Mouse (Mus musculus) WW6 (cell line): ENCODE measurements around the gene Nkd1.

ENCODE experiments used
- DNase-seq: peaks from one replicate; pipeline ENCODE4 v3.0.0-alpha.2; 2013; ENCODE audit warnings: low read depth, low spot score

Gene Nkd1

DNA sequence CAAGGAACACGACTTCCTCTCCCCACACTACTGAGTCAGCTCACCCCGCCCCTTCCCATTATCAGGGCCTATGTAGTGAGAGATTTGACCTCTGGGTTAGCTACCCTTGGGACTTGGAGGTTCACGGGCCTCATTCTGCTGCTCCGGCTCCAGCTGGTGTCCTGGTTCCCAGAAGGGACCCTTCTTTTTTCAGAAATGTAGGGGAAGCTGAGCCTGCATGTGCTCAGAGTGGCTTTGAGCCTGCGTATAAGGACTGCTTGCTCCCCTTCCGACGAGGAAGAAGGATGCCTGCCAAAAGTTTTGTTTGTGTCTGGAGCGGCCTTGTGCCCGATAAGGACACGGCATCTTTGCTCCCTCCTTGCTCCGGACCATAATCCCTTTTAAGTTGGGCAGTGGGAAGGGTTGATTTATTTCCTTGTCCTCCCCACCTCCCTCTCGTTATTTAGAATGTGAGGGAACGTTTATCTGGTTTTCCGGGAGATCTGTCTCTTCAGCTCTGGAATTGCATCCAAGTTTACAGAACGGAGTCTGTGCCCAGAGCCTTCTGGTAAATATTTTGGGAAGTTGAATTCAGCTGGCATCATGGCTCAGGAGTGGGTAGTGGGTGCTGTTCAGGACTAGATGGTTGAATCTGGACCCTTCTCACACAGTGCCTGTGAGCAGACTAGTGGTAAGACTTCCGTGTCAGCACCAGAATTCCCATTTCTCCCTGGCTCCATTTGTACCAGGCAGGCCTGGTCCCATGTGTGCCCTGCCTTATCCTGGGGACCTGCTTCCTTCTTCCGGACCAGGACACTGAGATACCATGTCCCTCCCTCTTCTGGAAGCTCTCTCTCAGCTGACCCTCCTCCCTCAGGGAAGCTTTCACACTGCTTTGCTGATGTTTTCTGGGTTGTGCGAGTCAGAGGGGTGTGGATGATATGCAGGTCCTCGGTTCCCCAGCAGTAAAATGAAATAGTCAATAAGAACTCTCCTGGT lies 17.1 kb downstream of the Nkd1 start:
- DNase-seq, result no peak

DNA sequence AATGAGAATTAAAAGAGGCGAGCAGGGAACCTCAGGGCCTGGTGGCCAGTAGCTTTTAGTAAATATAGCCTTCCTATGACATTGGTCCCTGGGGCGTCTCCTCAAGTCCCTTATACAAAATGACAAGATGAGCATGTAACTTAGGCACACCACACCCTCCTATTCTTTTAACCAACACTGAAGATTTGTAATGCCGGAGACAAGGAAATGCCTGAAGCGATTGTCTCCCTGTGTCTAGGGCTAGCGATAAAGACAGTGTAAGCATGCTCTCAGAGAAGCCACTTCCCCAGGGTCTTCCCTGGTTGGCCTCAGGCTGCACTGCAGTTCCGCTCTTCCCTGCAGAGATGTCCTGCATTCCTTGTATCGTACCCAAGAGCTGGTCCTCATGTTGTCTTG lies 17.8 kb downstream of the Nkd1 start:
- no peak for DNase-seq

DNA sequence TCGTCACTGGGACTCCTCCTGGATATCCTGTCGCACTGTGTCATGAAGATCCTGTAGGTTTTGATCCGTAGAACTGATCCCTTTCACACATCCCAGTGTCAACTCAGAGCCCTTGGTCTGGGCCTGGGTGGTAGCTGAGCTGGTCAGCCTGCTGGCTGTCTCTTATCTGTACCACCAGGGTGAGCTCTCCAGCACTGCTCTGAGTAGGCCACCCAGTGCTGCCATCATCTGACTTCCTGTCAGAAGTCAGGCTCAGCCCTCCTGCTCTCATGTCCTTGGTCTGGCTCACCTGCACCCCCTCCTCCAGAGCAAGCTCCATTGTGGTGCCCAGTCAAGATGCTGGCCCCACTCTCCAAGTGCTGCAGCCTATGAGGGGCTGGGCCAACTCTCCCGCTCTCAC lies 18.8 kb downstream of the Nkd1 start:
- no peak for DNase-seq

DNA sequence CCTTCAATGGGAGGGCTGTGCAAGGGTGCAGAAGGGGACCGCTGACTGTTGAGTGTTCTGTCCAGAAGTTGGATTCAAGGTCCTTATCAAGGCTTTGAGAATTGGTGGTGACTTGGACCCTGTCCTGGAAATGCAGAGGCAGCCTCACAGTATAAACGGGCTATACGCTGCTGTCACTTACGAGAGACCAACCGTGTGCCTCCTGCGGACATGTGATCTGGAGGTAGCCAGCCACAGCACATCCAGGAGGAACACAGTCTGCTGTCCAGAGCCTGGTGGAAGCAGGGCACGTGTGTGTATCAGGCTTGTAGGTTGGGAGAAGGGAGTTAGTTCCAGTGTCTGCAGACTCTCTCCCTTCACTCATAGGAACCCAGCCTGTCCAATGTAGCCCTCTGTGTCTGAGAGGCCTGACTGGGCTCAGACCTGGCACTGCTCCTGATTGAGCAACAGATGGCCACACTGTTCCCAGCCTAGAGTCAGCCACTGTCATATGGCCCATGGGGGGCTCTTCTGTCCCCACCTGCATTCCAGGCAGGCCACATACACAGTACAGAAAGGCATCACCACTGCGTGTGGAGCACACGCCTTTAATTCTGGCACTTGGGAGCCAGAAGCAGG lies 21.6 kb downstream of the Nkd1 start:
- no peak for DNase-seq

DNA sequence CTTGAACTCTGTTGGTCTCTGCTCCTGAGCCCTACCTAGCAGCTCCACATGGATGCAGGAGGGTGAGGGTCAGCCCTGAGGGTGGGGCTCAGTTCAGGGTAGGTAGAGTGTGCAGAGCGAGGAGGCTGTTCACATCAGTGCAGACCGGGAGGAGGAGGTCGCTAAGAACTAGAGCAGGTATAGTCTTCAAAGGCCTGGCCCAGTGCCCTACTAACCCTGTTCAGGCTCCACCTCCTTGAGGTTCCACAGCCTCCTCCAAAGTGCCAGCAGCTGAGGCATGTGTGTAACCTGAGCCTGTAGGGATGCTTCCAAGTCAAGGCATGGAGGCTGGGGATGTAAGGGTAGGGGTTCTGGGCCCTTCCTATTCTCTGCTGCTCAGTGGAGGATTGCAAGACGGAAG lies 23.5 kb downstream of the Nkd1 start:
- DNase-seq, result no peak

DNA sequence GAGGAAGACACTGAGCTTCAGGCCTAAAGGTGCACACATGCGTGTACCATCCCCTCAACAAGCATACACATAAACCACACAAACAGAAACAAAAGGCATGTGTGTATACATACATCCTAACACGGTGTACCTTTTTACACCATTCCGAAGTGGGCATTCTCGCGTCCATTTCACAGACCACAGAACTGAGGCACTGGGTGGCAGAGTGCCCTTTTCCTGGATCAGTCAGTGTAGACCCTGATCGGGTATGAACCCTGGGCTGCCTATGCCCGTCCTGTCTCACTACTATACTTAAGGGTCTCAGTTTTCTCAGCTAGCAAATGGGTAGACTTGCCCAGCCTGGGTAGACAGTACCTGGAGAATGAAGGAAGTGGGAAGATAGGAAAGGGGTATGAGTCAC lies 24.3 kb downstream of the Nkd1 start:
- no peak for DNase-seq

DNA sequence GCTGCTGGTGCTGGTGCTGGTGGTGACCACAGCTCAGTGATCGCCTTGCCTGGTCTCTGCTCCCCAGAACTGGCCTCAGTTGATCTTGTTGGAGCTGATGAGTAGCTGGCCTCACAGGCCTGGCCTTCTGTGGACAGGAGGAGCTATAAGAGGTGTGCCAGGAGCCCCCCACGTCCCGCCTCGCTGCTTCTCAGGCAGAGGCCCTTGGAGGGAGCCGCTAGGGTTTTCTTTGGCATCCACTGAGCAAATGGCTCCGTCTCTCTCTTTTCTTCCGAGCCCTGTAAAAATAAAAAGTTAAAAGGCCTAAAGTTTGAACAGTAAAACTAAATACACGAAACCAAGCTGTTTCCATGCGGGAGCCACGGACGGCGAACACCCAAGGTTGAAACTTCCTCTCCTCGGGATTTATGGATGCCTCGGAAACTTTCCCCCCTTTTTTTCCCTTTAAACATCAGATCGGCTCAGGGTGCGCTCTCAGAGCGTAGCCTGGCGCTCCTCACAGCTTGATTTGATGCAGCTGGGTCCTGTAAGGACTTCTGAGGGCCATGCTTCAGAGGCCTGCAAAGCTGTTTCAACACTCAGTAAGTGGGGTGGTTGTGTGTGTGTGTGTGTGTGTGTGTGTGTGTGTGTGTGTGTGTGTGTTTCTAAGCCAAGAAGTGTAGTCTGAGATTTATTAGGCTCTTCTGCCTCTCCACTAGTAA lies 25.0 kb downstream of the Nkd1 start:
- no peak for DNase-seq

DNA sequence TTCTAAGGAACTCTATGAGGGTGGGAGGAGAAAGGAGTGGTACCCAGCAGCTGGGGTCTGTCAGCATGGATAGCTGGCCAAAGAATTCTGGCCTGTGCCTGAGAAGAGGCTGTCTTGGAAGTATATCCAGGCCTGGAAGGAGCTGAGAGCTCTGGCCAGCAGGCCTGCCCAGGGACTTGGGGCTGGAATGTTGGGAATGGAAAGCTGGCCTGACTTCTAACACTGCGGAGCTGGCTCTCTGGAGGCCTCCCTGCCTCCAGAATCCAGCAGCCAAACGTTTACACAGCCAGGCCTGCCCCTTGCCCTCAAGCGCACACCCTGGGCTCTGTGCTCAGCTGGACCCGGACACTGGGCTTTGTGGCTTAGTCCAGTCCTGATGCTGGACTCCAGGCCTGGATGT lies 34.5 kb downstream of the Nkd1 start:
- no peak for DNase-seq

DNA sequence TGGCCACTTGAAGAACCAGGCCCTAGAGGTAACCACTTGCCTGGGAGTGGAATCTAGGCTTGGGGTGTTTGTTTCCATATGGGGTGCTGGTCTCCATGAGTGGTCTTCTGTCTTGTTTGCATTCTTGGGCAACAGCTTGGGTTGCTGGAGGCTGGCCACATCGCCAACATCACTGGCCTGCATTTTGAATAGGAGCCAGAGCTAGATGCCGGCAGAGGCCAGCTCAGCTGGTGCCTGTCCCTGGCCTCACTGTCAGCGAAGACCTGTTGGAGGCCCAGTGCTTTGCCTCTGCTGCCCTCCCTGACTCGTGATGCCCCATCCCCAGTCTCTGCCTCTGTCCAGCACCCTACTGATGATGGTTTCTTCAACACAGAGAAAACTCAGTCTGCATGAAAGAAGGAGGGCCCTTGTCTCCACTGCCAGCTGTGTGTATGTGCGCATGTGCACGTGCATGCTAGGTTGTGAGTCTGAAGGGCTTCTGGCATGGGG lies 38.9 kb downstream of the Nkd1 start:
- DNase-seq, result no peak

DNA sequence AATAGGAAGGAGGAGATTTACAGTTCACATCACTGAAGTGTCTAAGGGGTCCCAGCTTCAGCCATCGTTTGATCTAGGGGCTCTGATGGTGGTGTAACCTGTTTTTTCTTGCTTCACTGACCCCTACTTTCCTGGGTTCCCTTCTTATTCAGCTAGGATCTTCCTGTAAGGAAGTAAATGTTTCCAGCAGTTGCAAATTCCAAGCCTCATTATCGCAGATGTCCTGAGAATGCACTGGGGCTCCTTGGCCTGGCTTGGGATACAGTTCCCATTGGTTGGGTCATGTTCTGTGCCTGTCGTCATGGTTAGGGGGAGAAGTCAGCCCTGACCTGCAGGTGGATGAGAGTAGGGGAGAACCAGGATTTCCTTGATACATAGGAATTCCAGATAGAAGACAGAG lies 40.2 kb downstream of the Nkd1 start:
- DNase-seq, result no peak

DNA sequence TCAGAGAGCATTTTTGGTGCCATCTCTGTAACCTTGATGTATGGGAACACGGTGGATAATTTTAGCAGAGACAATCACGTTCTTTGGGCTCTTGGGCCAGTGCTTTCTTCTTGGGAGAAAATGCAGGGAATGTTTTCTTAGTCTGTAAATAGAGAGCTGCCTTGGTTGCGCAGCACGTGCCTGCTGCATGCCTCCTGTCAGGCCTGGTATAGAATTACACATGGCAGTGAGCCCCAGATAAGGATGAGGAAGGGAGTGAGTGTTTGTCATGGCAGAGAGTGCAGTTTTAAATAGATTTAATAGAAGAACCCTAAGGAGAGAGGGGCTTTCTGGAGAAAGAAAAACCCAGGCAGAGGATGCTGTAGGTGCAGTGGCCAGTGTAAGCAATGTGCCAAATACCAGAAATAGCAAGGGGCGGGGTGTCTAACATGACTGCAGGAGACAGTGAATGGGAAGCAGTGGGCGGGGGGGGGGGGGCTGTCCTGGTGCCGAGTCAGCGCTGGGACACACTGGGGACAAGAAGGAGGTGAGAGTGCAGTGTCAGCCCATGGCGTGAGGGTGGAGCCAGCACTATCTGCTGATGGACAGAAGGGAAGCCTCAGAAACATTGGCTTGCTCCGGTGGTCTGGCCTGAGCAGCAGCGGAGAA lies 43.2 kb downstream of the Nkd1 start:
- no peak for DNase-seq

DNA sequence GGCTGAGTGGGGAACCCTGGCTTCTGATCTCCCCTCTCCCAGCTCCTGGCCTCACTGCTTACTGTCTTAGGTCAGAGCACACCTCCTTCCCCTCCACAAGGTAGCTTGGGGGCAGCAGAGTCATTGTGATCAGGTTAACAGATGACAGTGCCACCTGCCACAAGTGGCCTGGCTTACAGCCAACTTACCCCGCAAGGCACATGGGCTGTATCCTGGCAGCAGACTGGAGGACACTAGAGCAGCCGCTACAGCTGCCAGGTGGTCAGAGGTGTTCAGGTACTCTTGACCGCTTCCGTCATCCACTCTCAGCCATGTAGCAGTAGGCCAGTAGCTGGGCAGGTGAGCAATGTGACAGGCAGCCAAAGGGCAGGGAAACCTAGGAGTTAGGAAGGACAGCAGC lies 45.0 kb downstream of the Nkd1 start:
- DNase-seq, result no peak

DNA sequence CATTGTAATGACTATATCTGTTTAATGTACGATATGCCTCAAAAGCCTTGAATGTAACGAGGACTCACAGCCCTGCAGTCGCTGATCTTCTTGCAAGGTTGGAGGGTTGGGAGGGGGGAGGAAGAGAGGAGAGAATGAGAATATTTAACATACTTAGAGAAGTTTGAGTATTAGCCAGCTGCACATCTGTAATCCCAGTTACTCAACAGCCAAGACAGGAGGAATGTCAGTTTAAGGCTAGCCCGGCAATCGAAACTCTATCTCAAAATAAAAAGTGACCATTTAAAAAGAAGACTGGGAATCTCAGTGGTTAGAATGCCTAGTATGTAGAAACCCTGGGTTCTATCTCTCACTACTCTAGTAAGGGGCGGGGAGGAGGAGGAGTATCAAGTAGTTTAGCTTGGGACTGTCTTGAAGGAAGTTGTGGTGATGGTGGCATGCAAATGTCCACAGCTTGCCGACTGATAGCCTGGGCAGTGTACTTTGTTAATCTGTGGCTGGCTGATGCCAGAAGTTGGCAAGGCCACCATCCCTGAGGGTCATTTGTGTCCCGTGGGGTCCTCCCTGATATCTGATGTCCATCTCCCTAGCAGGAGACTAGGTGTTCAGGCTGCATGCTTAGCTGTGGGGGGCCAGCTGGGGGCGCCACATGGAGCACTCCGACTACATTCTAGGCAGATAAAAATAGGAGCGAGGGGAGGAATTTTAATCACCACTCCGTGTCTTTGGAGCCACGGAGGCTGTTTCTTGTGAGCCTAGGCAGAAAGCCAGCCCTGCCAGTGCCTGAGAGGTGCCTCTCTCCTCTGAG lies 46.4 kb downstream of the Nkd1 start:
- DNase-seq, result no peak

DNA sequence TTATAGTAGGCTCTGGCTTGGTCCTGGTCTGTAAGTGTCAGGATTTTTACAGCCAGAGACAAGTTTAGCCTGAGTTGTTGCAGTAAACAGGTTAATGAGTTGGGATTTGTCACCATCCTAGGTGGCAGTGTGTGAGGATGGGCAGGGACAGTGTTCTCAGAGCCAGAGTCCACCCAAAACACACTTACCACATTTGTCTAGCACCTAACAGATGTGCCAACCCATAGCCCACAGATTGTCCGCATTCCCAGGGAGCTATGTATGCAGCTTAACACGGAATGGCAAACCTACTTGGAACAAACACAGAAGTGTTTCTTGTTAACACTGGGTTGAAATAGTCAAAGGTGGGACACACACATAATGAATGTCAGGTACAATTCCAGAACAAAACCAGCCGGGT lies 47.1 kb downstream of the Nkd1 start:
- no peak for DNase-seq

DNA sequence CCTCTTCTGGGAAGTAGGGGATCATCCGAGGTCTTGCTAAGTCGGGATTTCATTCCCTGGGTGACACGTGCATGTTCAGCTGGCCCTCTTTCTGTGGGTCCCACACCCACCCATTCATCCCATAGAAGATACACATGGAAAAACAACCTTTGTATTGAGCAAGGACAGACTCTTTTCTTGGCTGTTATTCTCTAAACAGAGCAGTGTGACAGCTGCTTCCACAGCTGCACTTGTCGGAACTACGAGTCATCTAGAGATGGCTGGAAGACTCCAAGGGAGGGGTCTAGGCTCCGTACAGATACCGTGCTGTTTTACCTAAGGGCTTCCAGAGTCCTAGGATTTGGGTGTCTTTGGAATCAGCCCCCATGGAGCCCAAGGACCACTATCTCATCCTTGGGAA lies 48.2 kb downstream of the Nkd1 start:
- no peak for DNase-seq

DNA sequence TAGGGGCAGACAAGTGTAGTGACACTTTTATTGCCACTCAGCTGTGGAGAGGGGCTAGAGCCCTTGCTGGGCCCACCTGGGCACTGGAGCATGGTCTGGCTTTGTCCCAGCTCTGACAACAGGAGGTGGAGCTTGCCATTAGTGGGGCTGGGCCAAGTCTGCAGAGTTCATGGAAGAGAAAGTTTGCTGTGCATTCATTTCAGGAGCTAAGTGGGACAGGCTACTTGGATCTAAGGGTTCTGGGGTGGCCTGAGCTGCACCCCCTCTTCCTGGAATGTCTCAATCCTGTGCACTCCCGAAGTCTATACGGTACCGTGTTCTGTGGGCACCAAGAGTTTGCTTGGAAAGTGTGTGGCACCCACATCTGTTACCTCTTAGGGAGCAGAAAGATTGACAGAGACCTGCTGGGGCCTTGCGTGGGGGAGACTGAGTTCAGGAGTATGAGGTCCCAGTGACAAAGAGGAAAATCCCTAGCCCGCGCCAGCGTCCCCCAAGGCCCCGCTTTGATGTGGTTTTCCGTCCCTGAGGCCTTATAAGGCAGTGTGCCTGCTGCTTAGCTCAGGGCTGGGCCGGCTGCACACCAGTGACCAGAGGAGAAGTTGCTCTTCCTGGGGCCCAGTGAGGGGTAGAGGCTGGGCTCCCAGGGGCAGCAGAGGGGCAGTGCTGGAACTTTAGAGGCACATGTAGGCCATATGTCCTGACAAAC lies 49.3 kb downstream of the Nkd1 start:
- DNase-seq, result no peak

DNA sequence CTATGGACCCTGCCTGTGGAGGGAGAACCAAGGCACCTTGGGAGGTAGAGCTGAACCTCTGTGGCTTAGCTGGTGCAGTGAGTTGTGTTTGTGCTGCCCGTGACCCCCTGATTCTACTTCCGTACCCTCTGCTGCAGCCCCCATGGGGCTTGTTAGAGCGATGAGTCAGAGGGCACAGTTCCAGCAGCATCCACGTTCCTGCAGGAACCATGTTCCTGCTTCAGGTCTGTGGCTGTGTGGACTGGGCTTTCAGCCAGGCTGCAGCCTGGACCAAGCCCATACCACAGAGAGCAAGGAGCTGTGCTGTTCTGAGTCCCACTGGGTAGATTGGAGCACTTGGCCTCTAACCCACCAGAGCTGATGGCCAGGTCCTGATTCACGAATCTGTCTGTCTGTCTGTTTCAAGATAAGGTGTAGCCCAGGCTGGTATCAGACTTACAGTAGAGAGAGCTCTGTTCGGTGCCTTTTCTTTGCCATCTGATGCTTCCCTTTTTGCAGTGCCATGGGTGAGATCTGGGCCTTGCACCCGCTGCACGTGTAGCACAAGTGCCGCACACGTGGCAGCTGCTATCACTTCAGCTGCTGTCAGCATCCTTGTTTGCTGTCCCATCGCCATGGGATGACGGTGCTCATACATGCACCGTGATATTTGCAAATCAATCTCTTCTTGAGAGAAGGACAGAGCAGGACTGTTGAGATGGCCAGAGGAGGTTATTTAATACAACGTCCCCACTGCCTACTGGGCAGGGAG lies 50.5 kb downstream of the Nkd1 start:
- no peak for DNase-seq

DNA sequence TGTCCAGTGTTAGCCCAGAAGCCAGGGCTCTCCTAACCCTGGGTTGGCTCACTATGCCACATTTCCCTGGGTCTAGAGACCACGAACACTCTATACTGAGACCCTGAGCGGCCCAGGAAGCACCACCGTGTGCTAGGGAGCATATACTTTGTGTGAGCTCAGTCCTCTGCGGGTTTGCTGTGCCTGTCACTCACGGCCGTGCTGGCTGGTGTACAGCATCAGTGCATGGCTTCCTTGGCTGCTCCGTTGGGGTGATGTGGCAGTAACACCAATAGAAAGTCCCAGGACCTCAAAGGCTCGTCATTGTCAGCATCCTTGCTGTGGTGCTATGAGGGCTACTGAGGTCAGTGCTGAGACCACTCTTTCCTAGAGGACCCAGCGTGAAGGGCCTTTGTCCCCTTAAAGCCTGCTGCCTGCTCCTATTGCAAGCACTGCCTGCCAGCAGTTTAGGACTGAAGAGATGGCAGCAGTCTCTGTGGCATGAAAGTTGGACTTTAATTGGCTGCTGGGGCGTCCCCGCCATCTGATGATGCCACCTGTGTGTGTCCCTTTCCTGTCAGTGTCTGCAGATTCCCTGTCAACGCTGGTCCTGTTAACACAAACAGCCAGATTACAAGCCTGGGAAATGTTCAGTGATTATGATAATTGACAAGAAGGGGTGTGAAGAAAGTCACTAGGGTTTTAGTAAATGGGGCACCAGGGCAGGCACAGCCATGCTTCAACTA lies 51.2 kb downstream of the Nkd1 start:
- no peak for DNase-seq
